Mouse (Mus musculus) CH12.LX (cell line): ENCODE measurements around the gene Tbc1d22b.

Experiments
- CHD2 ChIP-seq: IDR thresholded peaks from 2 replicates; pipeline ENCODE4 v1.6.1; 2011; ENCODE audit warnings: low read length, improper control_type of control experiment
- CTCF ChIP-seq, 2 experiments: IDR thresholded peaks in 1 of 2; conservative IDR thresholded peaks in 1 of 2; 2 replicates each; pipeline ENCODE4 v1.5.1; 2011 to 2012; ENCODE audit warnings: low read depth in 2 of 2, low read length in 2 of 2, improper control_type of control experiment in 1 of 2, inconsistent platforms in 1 of 2, mild to moderate bottlenecking in 1 of 2, moderate library complexity in 1 of 2
- EP300 ChIP-seq: IDR thresholded peaks from 2 replicates; pipeline ENCODE4 v1.6.1; 2011; ENCODE audit warnings: low read length, improper control_type of control experiment
- HCFC1 ChIP-seq: IDR thresholded peaks from 2 replicates; pipeline ENCODE4 v1.6.1; 2012; ENCODE audit warnings: low read depth, mild to moderate bottlenecking, inconsistent platforms, low read length, improper control_type of control experiment
- JUND ChIP-seq: conservative IDR thresholded peaks from 2 replicates; pipeline ENCODE4 v1.6.1; 2011; ENCODE audit warnings: low read depth, low read length, improper control_type of control experiment
- MYC ChIP-seq: IDR thresholded peaks from 2 replicates; pipeline ENCODE4 v1.6.1; 2011; ENCODE audit warnings: low read depth, mild to moderate bottlenecking, improper control_type of control experiment, low read length
- POLR2A ChIP-seq: IDR thresholded peaks from 2 replicates; pipeline ENCODE4 v1.6.1; 2011; ENCODE audit warnings: low read depth, mild to moderate bottlenecking, improper control_type of control experiment, low read length
- RAD21 ChIP-seq: IDR thresholded peaks from 2 replicates; pipeline ENCODE4 v1.6.1; 2011; ENCODE audit warnings: low read depth, mild to moderate bottlenecking, low read length, improper control_type of control experiment, moderate library complexity
- USF2 ChIP-seq: conservative IDR thresholded peaks from 2 replicates; pipeline ENCODE4 v1.6.1; 2011; ENCODE audit warnings: low read depth, low read length, improper control_type of control experiment
- ZKSCAN1 ChIP-seq: IDR thresholded peaks from 2 replicates; pipeline ENCODE4 v1.6.1; 2012; ENCODE audit warnings: low read depth, inconsistent platforms, low read length, improper control_type of control experiment, borderline replicate concordance

DNA sequence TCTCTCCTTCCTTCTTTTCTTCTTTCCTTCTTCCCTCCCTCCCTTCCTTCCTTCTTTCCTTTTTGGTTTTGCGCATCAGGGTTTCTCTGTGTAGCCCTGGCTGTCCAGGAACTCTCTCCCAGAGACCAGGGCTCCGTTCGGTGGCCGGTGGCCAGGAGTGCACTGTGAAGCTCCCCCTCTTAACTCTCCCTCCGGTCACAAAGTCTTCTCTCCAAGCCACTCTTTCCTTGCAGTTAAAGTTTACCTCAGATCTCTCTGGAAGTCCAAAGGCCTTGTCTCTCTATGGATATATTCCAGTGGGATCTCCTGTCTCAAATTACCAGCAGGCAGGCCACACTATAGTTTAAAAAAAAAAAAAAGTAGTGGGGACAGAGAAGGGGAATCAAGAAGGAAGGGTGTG is 4.3 kb upstream of the Tbc1d22b start:
- TF ChIP-seq CTCF (conservative IDR thresholded peaks at IDR 0.05 in 1 of 2, IDR thresholded peaks at IDR 0.05 in 1 of 2; ENCODE audit: low read depth in 2 of 2, low read length in 2 of 2) (no peak), MYC (no peak), POLR2A (no peak), EP300 (no peak), USF2 (no peak), ZKSCAN1 (no peak), CHD2 (no peak), HCFC1 (no peak), RAD21 (no peak), JUND (no peak)
